Mouse (Mus musculus): ENCODE measurements around the gene Ttll9. TPM values are rescaled to one million over a fixed set of nuclear protein-coding genes. Genes with fewer than 3 reads are reported as not detected.

The Ttll9 gene
- total and polyA plus RNA-seq, 3 experiments, result 0.07 to 0.19 TPM; not detected in 1

DNA sequence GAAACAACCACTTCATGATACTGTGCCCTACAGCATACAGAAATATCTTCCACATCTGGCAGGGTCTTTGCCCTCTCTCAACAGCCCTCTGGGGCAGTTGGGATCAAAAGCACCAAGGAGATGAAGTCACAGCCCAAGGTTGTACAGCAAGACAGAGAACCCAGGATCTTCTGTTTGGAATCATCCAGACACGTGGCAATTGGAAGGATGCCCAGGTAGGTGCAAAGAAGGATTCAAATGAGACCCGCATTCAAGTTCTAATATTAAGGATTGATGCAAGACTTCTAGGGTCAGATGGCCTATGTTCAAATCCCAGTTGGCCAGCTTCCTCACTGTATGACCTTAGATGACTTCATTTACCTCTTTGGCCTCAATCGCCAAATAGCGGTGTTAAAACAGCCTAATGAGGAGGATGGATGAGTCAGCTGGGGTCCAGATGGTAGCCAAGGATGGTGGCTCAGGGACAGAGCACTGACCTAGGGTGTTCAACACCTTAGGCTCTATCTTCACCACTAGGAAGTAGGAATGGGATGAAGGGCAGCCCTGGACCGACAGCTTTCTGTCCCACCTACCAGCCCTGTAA is 13.8 kb upstream of the Ttll9 start:
- H3K36me3 ChIP-seq (ENCODE audit: control insufficient read depth in 1 of 2, insufficient read depth in 2 of 2, low read length in 2 of 2), result no peaks in the 10 kb centered on the region
- no peak overlapping the region for H3K9ac ChIP-seq (ENCODE audit: control insufficient read depth, low read depth, low read length, poor library complexity, severe bottlenecking)
- no peak for DNase-seq (ENCODE audit: low read depth, low spot score)
- no peak for TF ChIP-seq SIN3A (IDR thresholded peaks at IDR 0.05; ENCODE audit: low read length)
- no peak for TF ChIP-seq CHD1 (IDR thresholded peaks at IDR 0.05; ENCODE audit: low read depth, low read length)
- no peak for TF ChIP-seq TAL1 (IDR thresholded peaks at IDR 0.05; ENCODE audit: low read length)
- no peak for TF ChIP-seq CTCF (IDR thresholded peaks at IDR 0.05 in 2 of 3, conservative IDR thresholded peaks at IDR 0.05 in 1 of 3; ENCODE audit: control insufficient read depth in 1 of 3, insufficient read depth in 1 of 3, low read depth in 2 of 3, low read length in 3 of 3, poor library complexity in 1 of 3, severe bottlenecking in 1 of 3)
- TF ChIP-seq HCFC1 (IDR thresholded peaks at IDR 0.05; ENCODE audit: low read depth, low read length), result no peak
- TF ChIP-seq ZKSCAN1 (IDR thresholded peaks at IDR 0.05; ENCODE audit: low read depth, low read length), result no peak
- TF ChIP-seq MAX (IDR thresholded peaks at IDR 0.05; ENCODE audit: low read length), result no peak
- TF ChIP-seq ELF1 (IDR thresholded peaks at IDR 0.05; ENCODE audit: low read depth, low read length), result no peak
- no peak for TF ChIP-seq NRF1 (IDR thresholded peaks at IDR 0.05; ENCODE audit: insufficient read depth, low read depth, low read length, poor library complexity, severe bottlenecking)
- no peak for TF ChIP-seq ZMIZ1 (IDR thresholded peaks at IDR 0.05; ENCODE audit: low read depth, low read length)
- no peak for TF ChIP-seq MAFK (IDR thresholded peaks at IDR 0.05; ENCODE audit: borderline replicate concordance, low read depth, low read length)
- TF ChIP-seq RAD21 (IDR thresholded peaks at IDR 0.05; ENCODE audit: low read depth, low read length), result no peak
- no peak for TF ChIP-seq ZC3H11A (IDR thresholded peaks at IDR 0.05; ENCODE audit: low read depth, low read length)
- TF ChIP-seq BHLHE40 (IDR thresholded peaks at IDR 0.05; ENCODE audit: borderline replicate concordance, low read depth, low read length), result no peak
- H3K27ac ChIP-seq (ENCODE audit: control insufficient read depth, low read depth, low read length), result no peak overlapping the region
- no peaks in the 10 kb centered on the region for H3K79me2 ChIP-seq (ENCODE audit: control insufficient read depth, insufficient read depth, low read length, poor library complexity)
- no peak overlapping the region for H3K4me3 ChIP-seq (ENCODE audit: control insufficient read depth in 1 of 2, insufficient read depth in 1 of 2, low read depth in 2 of 2, low read length in 2 of 2)
- no peaks in the 10 kb centered on the region for H3K9me3 ChIP-seq (replicated peaks; ENCODE audit: insufficient read depth, low read length)
- peaks cover 19 to 27% of the 10 kb centered on the region in 2 experiments for H3K27me3 ChIP-seq (ENCODE audit: control insufficient read depth in 1 of 2, insufficient read depth in 2 of 2, low read length in 2 of 2)
- H3K4me1 ChIP-seq (ENCODE audit: control insufficient read depth in 1 of 2, insufficient read depth in 2 of 2, low read length in 2 of 2), result no peaks in the 10 kb centered on the region

DNA sequence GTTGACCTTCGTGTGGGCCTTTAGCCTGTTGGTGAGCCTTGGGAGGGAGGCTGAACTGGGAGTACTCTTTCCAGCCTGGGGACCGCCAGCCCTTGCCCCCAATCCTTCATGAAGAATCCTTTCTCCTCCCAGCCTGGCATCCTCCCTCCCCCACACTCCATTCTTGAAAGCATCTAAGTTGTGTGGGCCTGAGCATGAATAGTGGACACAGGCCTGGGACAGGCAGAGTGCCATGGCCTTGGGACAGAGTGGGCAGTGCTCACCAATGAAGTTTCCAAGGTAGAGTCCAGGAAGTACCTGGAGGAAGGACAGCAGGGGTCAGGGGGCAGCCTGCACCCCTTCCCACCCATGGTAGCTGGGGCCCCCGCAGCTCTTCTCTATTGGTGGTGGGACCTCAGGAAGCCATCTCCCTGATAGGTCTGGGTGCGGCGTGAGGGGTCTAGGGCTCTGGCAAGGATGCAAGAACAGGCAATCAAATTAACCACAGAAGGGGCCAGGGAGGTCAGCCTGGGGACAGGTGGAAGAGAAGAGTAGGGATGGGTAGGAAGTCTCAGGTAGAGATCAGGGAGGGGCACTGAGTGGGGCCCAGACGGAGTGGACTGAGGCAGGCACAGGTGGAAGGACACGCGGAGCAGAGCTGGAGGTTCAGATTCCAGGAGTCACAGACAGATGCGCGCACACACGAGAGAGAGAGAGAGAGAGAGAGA is 11.8 kb upstream of the Ttll9 start:
- H3K27me3 ChIP-seq (ENCODE audit: control insufficient read depth in 1 of 2, insufficient read depth in 2 of 2, low read length in 2 of 2), result peaks cover 24 to 27% of the 10 kb centered on the region in 2 experiments
- no peak overlapping the region for H3K9ac ChIP-seq (ENCODE audit: control insufficient read depth, low read depth, low read length, poor library complexity, severe bottlenecking)
- H3K36me3 ChIP-seq (ENCODE audit: control insufficient read depth in 1 of 2, insufficient read depth in 2 of 2, low read length in 2 of 2), result no peaks in the 10 kb centered on the region
- H3K9me3 ChIP-seq (replicated peaks; ENCODE audit: insufficient read depth, low read length), result no peaks in the 10 kb centered on the region
- H3K4me1 ChIP-seq (ENCODE audit: control insufficient read depth in 1 of 2, insufficient read depth in 2 of 2, low read length in 2 of 2), result no peaks in the 10 kb centered on the region
- no peak overlapping the region for H3K27ac ChIP-seq (ENCODE audit: control insufficient read depth, low read depth, low read length)
- DNase-seq (ENCODE audit: low read depth, low spot score), result no peak
- H3K4me3 ChIP-seq (ENCODE audit: control insufficient read depth in 1 of 2, insufficient read depth in 1 of 2, low read depth in 2 of 2, low read length in 2 of 2), result no peak overlapping the region
- no peaks in the 10 kb centered on the region for H3K79me2 ChIP-seq (ENCODE audit: control insufficient read depth, insufficient read depth, low read length, poor library complexity)
- no peak for TF ChIP-seq ZMIZ1 (IDR thresholded peaks at IDR 0.05; ENCODE audit: low read depth, low read length)
- TF ChIP-seq NELFE (IDR thresholded peaks at IDR 0.05; ENCODE audit: low read depth, low read length), result no peak
- no peak for TF ChIP-seq BHLHE40 (IDR thresholded peaks at IDR 0.05; ENCODE audit: borderline replicate concordance, low read depth, low read length)
- TF ChIP-seq MAZ (IDR thresholded peaks at IDR 0.05; ENCODE audit: low read depth, low read length), result no peak
- TF ChIP-seq USF1 (IDR thresholded peaks at IDR 0.05; ENCODE audit: low read depth, low read length), result no peak
- no peak for TF ChIP-seq CTCF (IDR thresholded peaks at IDR 0.05 in 2 of 3, conservative IDR thresholded peaks at IDR 0.05 in 1 of 3; ENCODE audit: control insufficient read depth in 1 of 3, insufficient read depth in 1 of 3, low read depth in 2 of 3, low read length in 3 of 3, poor library complexity in 1 of 3, severe bottlenecking in 1 of 3)
